Mouse (Mus musculus): Measurements from ENCODE around the gene Cnfn.
"Not testable (repeated sequence)": the region's sequence is repeated elsewhere in the genome, so short reads cannot be mapped to it uniquely, and the experiment has no call there.

Cnfn gene

GRCm38 (mm10) chr7:25369058-25369749, at the start of gene Cnfn:
Cnfn (minus strand) TSS chr7:25369724.
- DNase-seq (ENCODE audit: low read depth, low spot score): no peak

- no peak for DNase-seq (ENCODE audit: low read depth, low spot score)
Measured at GRCm38 (mm10) chr7:25417597-25417996, 48.1 kb upstream of the Cnfn start.

- no peak for DNase-seq (ENCODE audit: low read depth, low spot score)
Measured at GRCm38 (mm10) chr7:25412833-25413441, 43.4 kb upstream of the Cnfn start, which contains the start of gene Cxcl17. Cxcl17 (minus strand) TSS chr7:25412886.

DNA sequence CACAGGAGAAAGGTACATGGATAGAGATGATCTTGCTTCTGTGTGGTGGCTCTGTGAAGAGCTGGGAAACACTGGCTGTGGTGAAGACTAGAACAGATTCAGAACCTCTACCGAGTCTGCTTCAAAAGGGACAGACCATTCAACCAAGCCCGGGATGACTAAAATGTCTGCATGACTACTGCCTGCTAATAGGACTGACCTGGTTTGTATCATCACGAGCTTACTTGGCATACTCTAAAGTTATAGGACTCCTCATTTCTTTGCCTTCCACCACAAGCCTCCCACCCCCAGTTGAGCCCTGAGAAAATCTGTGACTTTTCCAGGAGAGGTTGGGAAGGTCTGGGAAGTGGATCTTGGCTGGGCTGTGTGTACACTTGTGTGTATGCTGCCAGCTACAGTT, 42.3 kb upstream of the Cnfn start:
- DNase-seq (ENCODE audit: low read depth, low spot score): no peak

GRCm38 (mm10) chr7:25410969-25411615, 41.6 kb upstream of the Cnfn start:
- DNase-seq (ENCODE audit: low read depth, low spot score): no peak

DNA sequence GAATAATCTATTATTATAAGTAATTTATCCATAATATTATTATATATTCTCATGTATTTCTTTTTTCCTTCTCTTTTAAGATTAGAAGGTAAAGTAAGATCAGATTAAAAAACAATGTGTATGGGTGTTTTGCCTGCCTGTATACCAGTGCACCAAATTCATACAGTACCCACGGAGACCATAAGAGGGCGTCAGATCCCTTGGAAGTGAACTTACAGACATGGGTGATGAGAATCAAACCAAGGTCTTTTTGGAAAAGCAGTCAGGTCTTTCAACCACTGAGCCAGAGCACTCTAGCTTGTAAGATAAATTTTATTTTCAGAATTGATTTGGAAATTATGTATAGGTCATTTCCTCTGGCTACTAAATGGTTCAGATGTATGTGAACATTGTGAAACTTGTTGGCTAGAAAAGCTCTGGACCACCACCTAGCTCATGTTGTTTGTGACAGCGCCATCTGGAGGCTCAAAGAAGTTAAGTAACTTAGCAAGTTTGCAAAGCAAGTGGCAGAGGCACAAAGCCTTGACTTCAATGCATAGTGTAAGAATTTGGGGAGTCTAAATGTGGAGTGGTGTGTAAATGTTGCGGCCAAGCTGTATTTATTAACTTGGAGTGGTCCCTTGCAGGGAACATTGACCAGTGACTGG, 39.7 kb upstream of the Cnfn start:
- no peak for DNase-seq (ENCODE audit: low read depth, low spot score)

GRCm38 (mm10) chr7:25406468-25406867, 36.9 kb upstream of the Cnfn start:
- no peak for DNase-seq (ENCODE audit: low read depth, low spot score)

GRCm38 (mm10) chr7:25402671-25403101, 33.2 kb upstream of the Cnfn start:
- DNase-seq (ENCODE audit: low read depth, low spot score): no peak

DNA sequence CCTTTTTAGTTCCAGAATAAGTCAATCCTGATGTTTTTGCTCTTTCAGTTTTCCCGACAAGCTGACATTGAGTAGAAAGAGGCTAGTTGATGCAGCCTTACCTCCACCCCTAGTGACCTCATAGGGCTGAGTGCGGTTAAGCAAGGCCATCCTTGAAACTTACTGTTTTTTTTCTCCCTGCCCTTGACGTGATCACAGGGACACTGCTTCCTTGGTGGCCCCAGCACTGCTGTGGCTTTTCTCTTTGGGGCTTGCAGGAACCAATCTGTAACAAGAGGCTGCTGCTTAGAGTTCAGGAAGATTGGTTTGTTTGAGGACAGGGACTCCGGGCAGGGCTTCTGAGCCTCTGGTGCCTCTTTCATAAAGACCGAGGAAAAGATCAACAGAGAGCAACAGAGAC, 32.5 kb upstream of the Cnfn start:
- DNase-seq (ENCODE audit: low read depth, low spot score): no peak

DNA sequence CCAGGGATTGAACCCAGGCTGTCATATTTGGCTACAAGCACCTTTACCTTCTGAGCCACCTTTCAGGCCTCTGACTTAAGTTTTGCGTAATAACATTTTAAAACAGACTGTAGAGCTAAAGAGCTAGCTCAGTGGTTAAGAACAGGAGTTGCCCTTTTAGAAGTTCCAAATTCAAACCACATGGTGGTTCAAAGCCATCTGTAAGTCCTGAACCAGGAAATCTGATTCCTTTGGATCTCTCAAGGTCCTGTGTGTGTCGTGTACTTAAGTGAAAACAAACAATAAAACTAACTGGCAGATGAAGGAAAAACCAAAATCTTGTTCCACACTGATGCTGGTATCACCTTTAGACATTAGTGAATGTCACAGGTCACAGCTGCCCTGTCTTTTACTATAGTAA, 32.0 kb upstream of the Cnfn start:
- no peak for DNase-seq (ENCODE audit: low read depth, low spot score)

- DNase-seq (ENCODE audit: low read depth, low spot score): not testable (repeated sequence)
Measured at GRCm38 (mm10) chr7:25399028-25399427, 29.5 kb upstream of the Cnfn start.

DNA sequence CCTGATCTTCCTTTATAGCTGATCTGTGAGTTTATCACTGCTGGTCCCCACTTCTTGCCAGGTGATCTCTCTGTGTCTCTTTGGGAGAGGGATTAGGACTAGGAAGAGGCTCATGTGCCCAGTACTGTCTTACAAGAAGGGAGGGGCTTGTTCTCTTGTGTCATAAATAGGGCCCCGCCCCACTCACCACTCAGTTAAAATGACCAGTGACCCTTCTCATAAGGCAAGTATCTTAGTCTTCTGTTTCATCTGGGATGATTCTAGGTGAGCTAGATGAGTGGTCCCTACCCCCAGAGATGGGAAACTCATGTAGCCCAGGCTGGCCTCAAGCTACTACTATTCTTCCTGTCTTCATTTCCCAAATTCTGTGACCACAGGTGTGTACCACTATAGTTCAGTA, 29.1 kb upstream of the Cnfn start, which contains the start of gene Lipe:
Gene Lipe, minus strand, starts transcription at position 101 of the 400 bp plus-strand sequence.
- DNase-seq (ENCODE audit: low read depth, low spot score): no peak

DNA sequence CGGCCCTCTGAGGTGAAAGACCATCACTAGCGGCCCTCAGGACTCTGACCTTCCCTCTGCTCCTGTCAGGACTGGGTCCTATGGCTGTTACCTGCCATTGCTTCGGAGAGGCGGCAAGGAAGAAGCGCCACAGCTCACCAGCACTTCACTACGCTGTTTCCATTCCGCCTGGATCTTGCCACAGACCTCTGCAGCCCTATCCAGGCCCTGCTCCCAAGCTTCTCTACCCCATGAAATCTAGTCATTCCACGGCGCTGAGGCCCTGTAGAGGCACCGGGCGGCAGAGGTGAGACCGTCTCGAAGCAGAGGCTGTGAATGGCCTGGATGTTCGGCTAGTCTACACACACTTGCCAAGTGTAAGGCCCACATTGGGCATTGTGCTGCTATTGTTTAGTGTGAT, 27.1 kb upstream of the Cnfn start:
- no peak for DNase-seq (ENCODE audit: low read depth, low spot score)

DNA sequence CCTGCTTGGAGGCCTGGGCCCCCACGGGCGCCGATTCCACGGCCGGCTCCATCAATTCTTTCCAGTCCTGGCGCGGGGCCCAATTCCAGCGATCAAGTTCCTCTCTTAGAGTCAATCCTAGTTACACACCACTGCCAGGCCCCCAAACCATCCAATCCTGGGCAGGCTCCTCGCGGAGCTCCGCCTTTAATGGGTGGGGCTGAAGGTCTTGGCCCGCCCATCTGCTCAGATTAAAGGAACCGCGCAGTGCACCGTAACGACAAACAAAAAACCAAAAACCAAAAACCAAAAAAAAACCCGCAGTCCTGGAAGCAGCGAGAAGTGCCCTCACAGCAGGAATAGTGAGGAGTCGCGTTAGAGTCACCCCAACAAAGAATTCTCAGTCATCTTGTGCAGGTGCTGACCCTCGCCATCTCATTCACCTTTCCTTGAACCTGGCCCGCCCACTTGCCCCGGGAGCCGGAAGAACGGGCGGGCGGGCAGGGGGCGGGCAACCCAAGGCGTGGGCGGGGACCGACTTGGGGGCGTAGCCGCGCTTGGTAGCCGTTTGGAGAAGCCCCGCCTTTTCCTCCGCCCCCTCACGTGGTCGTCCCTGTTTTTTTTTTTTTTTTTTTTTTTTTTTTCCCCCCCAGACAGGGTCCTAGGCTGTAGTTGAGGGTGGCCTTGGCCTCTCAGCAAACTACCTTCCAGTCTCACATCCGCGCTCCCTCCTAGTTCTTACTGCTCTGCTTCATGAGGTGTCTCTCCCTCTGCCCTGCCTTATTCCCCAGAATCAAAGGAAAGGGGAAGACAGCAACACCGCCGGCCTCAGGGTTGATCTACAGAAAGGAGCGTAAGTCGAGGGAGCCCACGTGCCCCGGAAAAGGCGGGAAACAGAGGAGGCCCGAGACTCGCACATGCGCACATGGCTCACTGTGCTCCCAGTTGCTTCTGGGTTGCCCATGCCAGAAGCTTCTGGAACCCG, 26.3 kb upstream of the Cnfn start:
- DNase-seq (ENCODE audit: low read depth, low spot score): peak; percentile 94

DNA sequence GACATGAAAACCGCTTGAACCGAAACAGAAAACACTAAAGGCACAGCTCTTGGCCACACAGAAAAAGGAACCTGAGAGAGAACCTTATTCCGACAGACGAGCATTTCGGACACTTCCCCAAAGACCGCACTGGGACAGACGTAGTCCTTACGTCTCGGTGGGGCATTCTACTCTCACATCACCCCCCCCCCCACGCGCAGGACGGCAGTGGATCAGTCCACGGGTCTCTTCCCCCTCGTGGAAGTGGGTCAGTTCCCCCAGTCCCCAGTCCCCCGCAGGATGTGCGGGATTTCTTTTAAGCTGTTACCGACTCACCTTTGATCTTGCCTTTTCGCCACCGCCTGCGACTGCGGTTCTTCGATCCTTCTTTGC, 25.6 kb upstream of the Cnfn start:
- no peak for DNase-seq (ENCODE audit: low read depth, low spot score)

DNA sequence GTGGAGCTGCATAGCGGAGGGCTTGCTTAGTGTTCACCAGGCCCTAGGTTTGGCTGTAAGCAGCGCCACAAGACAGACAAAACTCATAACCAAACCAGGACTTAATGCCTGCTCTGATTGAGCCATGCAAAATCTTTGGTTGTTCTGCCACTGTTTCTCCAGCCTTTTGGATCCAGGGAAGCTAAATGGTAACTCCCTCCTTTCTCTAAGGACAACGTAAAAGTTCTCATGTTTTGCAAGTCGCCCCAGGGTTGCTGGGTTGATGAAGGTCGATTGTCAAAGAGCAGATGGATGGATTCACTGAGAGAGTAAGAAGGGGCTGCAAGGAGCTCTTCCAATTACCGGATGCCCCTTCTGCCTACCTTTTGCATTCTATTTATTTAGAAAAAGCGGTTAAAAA, 25.2 kb upstream of the Cnfn start:
- DNase-seq (ENCODE audit: low read depth, low spot score): no peak

GRCm38 (mm10) chr7:25393451-25394210, 24.1 kb upstream of the Cnfn start:
- no peak for DNase-seq (ENCODE audit: low read depth, low spot score)

- no peak for DNase-seq (ENCODE audit: low read depth, low spot score)
Measured at GRCm38 (mm10) chr7:25392851-25393250, 23.3 kb upstream of the Cnfn start.

DNA sequence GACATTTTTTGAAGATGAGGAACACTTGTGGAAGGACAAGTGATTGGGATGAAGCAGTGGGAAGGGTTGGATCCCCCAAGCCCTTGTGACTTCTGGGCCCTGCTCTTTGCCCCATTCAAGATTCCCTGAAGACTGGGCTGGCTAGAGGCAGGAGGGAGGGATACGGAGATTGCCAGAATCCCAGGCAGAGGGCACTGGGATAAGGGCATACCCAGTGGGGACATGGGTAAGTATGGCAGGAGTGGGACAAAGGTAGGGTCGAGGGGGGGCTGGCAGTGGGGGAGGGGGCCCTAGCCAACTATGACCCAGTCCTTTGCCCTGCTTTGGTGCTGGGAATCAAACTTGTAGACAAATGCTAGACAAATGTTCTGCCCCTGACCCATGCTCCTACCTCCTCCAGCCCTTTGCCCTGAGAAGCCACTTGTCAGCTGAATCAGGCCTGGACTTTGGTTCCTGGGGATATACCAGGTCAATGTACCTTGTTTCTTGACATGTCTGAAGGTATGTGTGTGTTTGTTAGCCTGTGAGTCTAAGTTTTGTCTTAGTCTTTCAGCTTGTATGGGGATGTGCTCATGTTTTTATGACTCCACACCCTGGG, 22.4 kb upstream of the Cnfn start:
- no peak for DNase-seq (ENCODE audit: low read depth, low spot score)

DNA sequence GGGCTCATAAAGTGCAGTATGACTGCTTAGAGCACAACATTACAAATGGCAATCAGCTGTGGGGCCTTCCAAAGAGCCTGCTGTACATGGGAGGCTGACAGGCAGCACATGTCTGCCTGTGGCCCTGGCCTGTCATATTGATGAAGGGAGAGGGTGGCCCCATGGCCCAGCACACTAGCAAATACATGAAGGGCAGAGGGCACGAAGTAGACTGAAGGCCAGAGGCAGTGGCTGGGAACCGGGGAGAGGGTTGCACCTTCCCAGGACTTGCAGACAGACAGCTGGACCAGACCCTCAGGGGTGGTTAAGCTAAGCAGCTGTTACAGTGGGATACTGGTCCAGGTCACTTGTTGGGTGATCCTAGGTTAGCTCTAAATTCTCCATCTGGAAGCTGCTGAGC, 21.5 kb upstream of the Cnfn start:
- no peak for DNase-seq (ENCODE audit: low read depth, low spot score)

All from brain, embryonic 18.5 days (tissue).